Mouse (Mus musculus) heart, embryonic 12.5 days (tissue): ENCODE results near the gene Cdk5rap3. TPM values are rescaled to one million over a fixed set of nuclear protein-coding genes. Genes with fewer than 3 reads are reported as not detected.

Experiments used
- ATAC-seq: fragments of 200-750 bp; cut with Nextera tagmentation; 2 replicates; pipeline ENCODE4 v1.8.0; 2017; ENCODE audit warnings: moderate TSS enrichment, moderate library complexity; ENCODE audit not compliant: insufficient number of reproducible peaks, low FRiP score
- H3K27ac ChIP-seq: fragments of 300-500 bp; sonication (generic); 2 replicates; pipeline ENCODE4 v1.5.1; 2016; ENCODE audit warnings: mild to moderate bottlenecking, moderate library complexity; ENCODE audit not compliant: poor library complexity, severe bottlenecking
- H3K27me3 ChIP-seq: fragments of 300-500 bp; sonication (generic); replicated peaks from 2 replicates; pipeline ENCODE4 v1.6.1; 2016; ENCODE audit warnings: mild to moderate bottlenecking, moderate library complexity
- H3K36me3 ChIP-seq: fragments of 300-500 bp; sonication (generic); 2 replicates; pipeline ENCODE4 v1.6.1; 2016; ENCODE audit warnings: mild to moderate bottlenecking, moderate library complexity
- H3K4me1 ChIP-seq: fragments of 300-500 bp; sonication (generic); replicated peaks from 2 replicates; pipeline ENCODE4 v1.6.1; 2016; ENCODE audit warnings: mild to moderate bottlenecking
- H3K4me2 ChIP-seq: fragments of 300-500 bp; sonication (generic); 2 replicates; pipeline ENCODE4 v1.6.1; 2016; ENCODE audit warnings: mild to moderate bottlenecking, moderate library complexity
- H3K4me3 ChIP-seq: fragments of 300-500 bp; sonication (generic); 2 replicates; pipeline ENCODE4 v1.5.1; 2016; ENCODE audit warnings: mild to moderate bottlenecking
- H3K9ac ChIP-seq: fragments of 300-500 bp; sonication (generic); 2 replicates; pipeline ENCODE4 v1.6.1; 2016; ENCODE audit warnings: mild to moderate bottlenecking, moderate library complexity
- H3K9me3 ChIP-seq: fragments of 300-500 bp; sonication (generic); replicated peaks from 2 replicates; pipeline ENCODE4 v1.6.1; 2016; ENCODE audit warnings: mild to moderate bottlenecking, moderate library complexity
- WGBS: fragments of 180-500 bp; shearing (Covaris S2); methylation state at CpG from one replicate; pipeline ENCODE4 v1.1.7; 2016; 5-methylcytosine and 5-hydroxymethylcytosine counted together
- polyA plus RNA-seq: library from polyadenylated mRNA; unstranded; fragments of >200 nt; fragmentation: Nextera tagmentation; extraction: Ambion mirVana; gene quantifications from 2 replicates; pipeline ENCODE4 v1.2.1, GENCODE M21; 2016

The Cdk5rap3 gene
- polyA plus RNA-seq, 1 experiment from 2014 or later: 52.3 TPM

- Histone ChIP-seq H3K4me1 (peaks cover 12% of the 10 kb centered on the region), H3K27me3 (0 out of 2 replicates have a peak, but pooled peaks cover 3% of the 10 kb centered on the region), H3K9me3 (no peaks in the 10 kb centered on the region), H3K4me3 (peak overlapping the region; percentile 92), H3K27ac (0 out of 2 replicates have a peak overlapping the region, but pooled peaks have one; percentile 1), H3K9ac (no peak overlapping the region; the same call in 1 of the 2 replicates), H3K4me2 (peak overlapping the region; percentile 94), H3K36me3 (peaks cover 7% of the 10 kb centered on the region)
- WGBS: 31% methylated on average over 13 of the region's 13 CpGs
- ATAC-seq: peak; percentile 0; the same call in 1 of the 2 replicates
Observed at GRCm38 (mm10) chr11:96916885-96917396, 645 bp upstream of the Cdk5rap3 start.

GRCm38 (mm10) chr11:96912682-96913081, 3.6 kb downstream of the Cdk5rap3 start:
- Histone ChIP-seq H3K4me1 (peaks cover 16% of the 10 kb centered on the region), H3K4me2 (no peak overlapping the region), H3K27me3 (peaks cover 15% of the 10 kb centered on the region), H3K4me3 (no peak overlapping the region), H3K9me3 (no peaks in the 10 kb centered on the region), H3K27ac (no peak overlapping the region), H3K9ac (no peak overlapping the region), H3K36me3 (peaks cover 42% of the 10 kb centered on the region)
- WGBS: 78% methylated on average over 11 of the region's 11 CpGs
- ATAC-seq: no peak

- Histone ChIP-seq H3K4me1 (peaks cover 30% of the 10 kb centered on the region), H3K27me3 (peaks cover 15% of the 10 kb centered on the region), H3K9me3 (no peaks in the 10 kb centered on the region), H3K4me3 (no peak overlapping the region), H3K9ac (no peak overlapping the region), H3K4me2 (no peak overlapping the region), H3K36me3 (peaks cover 48% of the 10 kb centered on the region), H3K27ac (no peak overlapping the region)
- no peak for ATAC-seq
- WGBS: 27% methylated on average over 7 of the region's 7 CpGs
Observed at GRCm38 (mm10) chr11:96910003-96910402, 6.3 kb downstream of the Cdk5rap3 start.

GRCm38 (mm10) chr11:96908594-96908993, 7.7 kb downstream of the Cdk5rap3 start:
- ATAC-seq: no peak
- Histone ChIP-seq H3K4me3 (no peak overlapping the region), H3K9me3 (no peaks in the 10 kb centered on the region), H3K27me3 (peaks cover 15% of the 10 kb centered on the region), H3K9ac (no peak overlapping the region), H3K4me2 (no peak overlapping the region), H3K36me3 (peaks cover 48% of the 10 kb centered on the region), H3K4me1 (peaks cover 30% of the 10 kb centered on the region), H3K27ac (no peak overlapping the region)
- WGBS: 85% methylated on average over 12 of the region's 12 CpGs

GRCm38 (mm10) chr11:96906431-96907161, 9.7 kb downstream of the Cdk5rap3 start:
- WGBS: 18% methylated on average over 15 of the region's 15 CpGs
- Histone ChIP-seq H3K4me1 (peaks cover 46% of the 10 kb centered on the region), H3K36me3 (peaks cover 37% of the 10 kb centered on the region), H3K4me2 (peak overlapping the region; percentile 32), H3K27ac (peak overlapping the region; percentile 40; the same call in 1 of the 2 replicates), H3K4me3 (no peak overlapping the region), H3K9ac (no peak overlapping the region), H3K27me3 (peaks cover 24% of the 10 kb centered on the region), H3K9me3 (no peaks in the 10 kb centered on the region)
- no peak for ATAC-seq

- H3K36me3 ChIP-seq: peaks cover 8% of the 10 kb centered on the region
- peaks cover 12% of the 10 kb centered on the region for H3K27me3 ChIP-seq
- H3K9me3 ChIP-seq: no peaks in the 10 kb centered on the region
- H3K4me3 ChIP-seq: no peak overlapping the region
- H3K4me1 ChIP-seq: peaks cover 51% of the 10 kb centered on the region
- 32% methylated on average over 16 of the region's 16 CpGs for WGBS
- peak overlapping the region; percentile 8; the same call in 1 of the 2 replicates for H3K27ac ChIP-seq
- H3K4me2 ChIP-seq: no peak overlapping the region
- ATAC-seq: no peak
- H3K9ac ChIP-seq: peak overlapping the region; percentile 21; the same call in 1 of the 2 replicates
Observed at GRCm38 (mm10) chr11:96902639-96903635, 13.4 kb downstream of the Cdk5rap3 start.

GRCm38 (mm10) chr11:96901332-96901731, 15.0 kb downstream of the Cdk5rap3 start:
- Histone ChIP-seq H3K27me3 (0 out of 2 replicates have a peak, but pooled peaks cover 9% of the 10 kb centered on the region), H3K9me3 (no peaks in the 10 kb centered on the region), H3K4me1 (peaks cover 35% of the 10 kb centered on the region), H3K9ac (no peak overlapping the region; the same call in 1 of the 2 replicates), H3K36me3 (0 out of 2 replicates have a peak, but pooled peaks cover 3% of the 10 kb centered on the region), H3K27ac (no peak overlapping the region), H3K4me2 (no peak overlapping the region), H3K4me3 (no peak overlapping the region)
- 28% methylated on average over 9 of the region's 9 CpGs for WGBS
- ATAC-seq: no peak

- Histone ChIP-seq H3K4me1 (peaks cover 26% of the 10 kb centered on the region), H3K36me3 (no peaks in the 10 kb centered on the region), H3K9ac (no peak overlapping the region), H3K4me2 (no peak overlapping the region), H3K9me3 (no peaks in the 10 kb centered on the region), H3K27ac (no peak overlapping the region), H3K27me3 (0 out of 2 replicates have a peak, but pooled peaks cover 9% of the 10 kb centered on the region), H3K4me3 (no peak overlapping the region)
- WGBS: 50% methylated on average over 13 of the region's 13 CpGs
- ATAC-seq: no peak
Observed at GRCm38 (mm10) chr11:96899449-96900306, 16.6 kb downstream of the Cdk5rap3 start.

- Histone ChIP-seq H3K27ac (no peak overlapping the region), H3K27me3 (no peaks in the 10 kb centered on the region), H3K9me3 (no peaks in the 10 kb centered on the region), H3K4me2 (no peak overlapping the region), H3K4me3 (no peak overlapping the region), H3K36me3 (no peaks in the 10 kb centered on the region), H3K9ac (no peak overlapping the region), H3K4me1 (0 out of 2 replicates have a peak, but pooled peaks cover 2% of the 10 kb centered on the region)
- no peak for ATAC-seq
- WGBS: 65% methylated on average over 4 of the region's 4 CpGs
Observed at GRCm38 (mm10) chr11:96895886-96896285, 20.4 kb downstream of the Cdk5rap3 start.

GRCm38 (mm10) chr11:96893203-96893842, 23.0 kb downstream of the Cdk5rap3 start:
- no peaks in the 10 kb centered on the region for H3K27me3 ChIP-seq
- no peak overlapping the region for H3K9ac ChIP-seq
- ATAC-seq: 0 out of 2 replicates have a peak, but pooled peaks have one; percentile 25
- 57% methylated on average over 11 of the region's 11 CpGs for WGBS
- H3K4me1 ChIP-seq: no peaks in the 10 kb centered on the region
- H3K9me3 ChIP-seq: no peaks in the 10 kb centered on the region
- H3K4me3 ChIP-seq: no peak overlapping the region
- no peak overlapping the region for H3K27ac ChIP-seq
- H3K4me2 ChIP-seq: no peak overlapping the region
- H3K36me3 ChIP-seq: no peaks in the 10 kb centered on the region
